Mouse (Mus musculus) liver, embryonic 13.5 days (tissue): ENCODE data around the gene Fmnl2. TPM values are rescaled to one million over a fixed set of nuclear protein-coding genes. Genes with fewer than 3 reads are reported as not detected.

ENCODE experiments used
- ATAC-seq: fragments of 200-750 bp; cut with Nextera tagmentation; 2 replicates; pipeline ENCODE4 v1.8.0; 2017; ENCODE audit warnings: low read depth, mild to moderate bottlenecking, moderate number of reproducible peaks, moderate library complexity
- DNase-seq: peaks from one replicate; pipeline ENCODE4 v3.0.0; 2022
- H3K27ac ChIP-seq: fragments of 300-500 bp; sonication (generic); 2 replicates; pipeline ENCODE4 v1.5.1; 2015; ENCODE audit warnings: moderate library complexity, mild to moderate bottlenecking, inconsistent platforms
- H3K27me3 ChIP-seq: fragments of 300-500 bp; sonication (generic); 2 replicates; pipeline ENCODE4 v1.6.1; 2015; ENCODE audit warnings: mild to moderate bottlenecking, inconsistent platforms
- H3K36me3 ChIP-seq: fragments of 300-500 bp; sonication (generic); 2 replicates; pipeline ENCODE4 v1.6.1; 2015; ENCODE audit warnings: mild to moderate bottlenecking, inconsistent platforms
- H3K4me1 ChIP-seq: fragments of 300-500 bp; sonication (generic); replicated peaks from 2 replicates; pipeline ENCODE4 v1.6.1; 2015; ENCODE audit warnings: inconsistent platforms
- H3K4me2 ChIP-seq: fragments of 300-500 bp; sonication (generic); 2 replicates; pipeline ENCODE4 v1.6.1; 2015; ENCODE audit warnings: inconsistent platforms, mild to moderate bottlenecking, moderate library complexity
- H3K4me3 ChIP-seq: fragments of 300-500 bp; sonication (generic); replicated peaks from 2 replicates; pipeline ENCODE4 v1.5.1; 2015; ENCODE audit warnings: mild to moderate bottlenecking, inconsistent platforms
- H3K9ac ChIP-seq: fragments of 300-500 bp; sonication (generic); 2 replicates; pipeline ENCODE4 v1.6.1; 2015; ENCODE audit warnings: mild to moderate bottlenecking, inconsistent platforms
- H3K9me3 ChIP-seq: fragments of 300-500 bp; sonication (generic); replicated peaks from 2 replicates; pipeline ENCODE4 v1.6.1; 2016; ENCODE audit warnings: inconsistent platforms
- WGBS: fragments of 180-500 bp; shearing (Covaris S2); methylation state at CpG from one replicate; pipeline ENCODE4 v1.1.7; 2015; ENCODE audit not compliant: insufficient replicate concordance; 5-methylcytosine and 5-hydroxymethylcytosine counted together
- polyA plus RNA-seq: library from polyadenylated mRNA; unstranded; fragments of >200 nt; fragmentation: Nextera tagmentation; extraction: Ambion mirVana; gene quantifications from 2 replicates; pipeline ENCODE4 v1.2.1, GENCODE M21; 2015

The Fmnl2 gene
- polyA plus RNA-seq, 1 experiment from 2014 or later: 0.46 TPM

DNA sequence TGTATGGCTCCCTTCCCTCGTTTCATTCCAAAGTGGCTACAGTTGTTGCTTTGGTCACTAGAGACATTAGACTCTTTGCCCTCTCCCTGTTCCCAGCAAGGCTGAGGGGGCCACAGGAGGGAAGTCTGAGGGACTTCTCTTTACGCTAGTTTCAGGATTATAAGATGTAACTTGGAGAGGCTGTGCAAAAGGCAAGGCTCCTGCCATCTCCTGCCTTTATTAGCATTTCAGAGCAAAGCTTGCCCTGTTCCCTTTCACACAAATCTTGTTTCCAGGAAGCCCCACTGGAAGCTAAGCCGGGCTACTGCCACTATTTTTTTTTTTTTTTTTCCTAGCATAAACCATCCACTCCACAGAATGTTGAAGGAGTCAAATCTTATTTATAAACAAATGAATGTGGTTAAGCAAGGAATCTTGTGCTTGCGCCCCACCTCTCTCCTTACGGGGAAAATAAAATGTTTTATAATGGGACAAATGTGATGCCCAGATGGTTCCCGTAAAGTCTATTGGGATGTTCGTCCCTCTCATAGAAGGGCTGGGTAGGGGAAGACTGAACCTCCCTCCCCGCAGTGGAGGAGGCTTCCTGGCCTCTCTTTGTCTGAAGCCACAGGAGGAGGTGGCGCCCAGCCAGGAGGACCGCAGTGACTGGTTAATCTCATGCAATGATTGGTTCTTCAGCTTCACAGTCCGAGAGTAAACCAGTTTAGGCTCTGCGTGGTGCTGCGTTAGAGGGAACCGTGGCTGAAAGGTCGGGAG lies 101.1 kb downstream of the Fmnl2 start:
- H3K36me3 ChIP-seq: no peaks in the 10 kb centered on the region
- H3K27ac ChIP-seq: no peak overlapping the region
- H3K4me1 ChIP-seq: peaks cover 6% of the 10 kb centered on the region
- no peaks in the 10 kb centered on the region for H3K27me3 ChIP-seq
- H3K4me3 ChIP-seq: no peak overlapping the region
- H3K4me2 ChIP-seq: no peak overlapping the region
- WGBS: 17% methylated on average over 15 of the region's 15 CpGs
- H3K9ac ChIP-seq: no peak overlapping the region
- ATAC-seq (no peak), DNase-seq (no peak)
- H3K9me3 ChIP-seq: no peaks in the 10 kb centered on the region

DNA sequence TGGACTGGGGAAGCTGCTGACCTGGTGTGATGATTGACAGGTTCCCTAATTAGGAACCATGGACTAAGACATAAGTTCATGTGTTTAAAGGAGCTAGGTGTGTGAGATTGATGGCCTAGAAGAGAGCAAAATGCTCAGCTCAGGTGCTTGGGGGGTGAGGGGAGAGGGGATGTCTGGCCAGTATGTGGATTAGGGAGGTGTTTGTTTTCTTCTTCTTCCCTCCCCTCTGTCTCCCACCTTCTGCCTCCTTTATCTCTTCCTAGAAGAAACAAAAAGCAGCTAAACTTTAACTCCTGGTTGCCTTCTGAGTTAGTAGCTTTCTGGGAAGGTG lies 101.6 kb downstream of the Fmnl2 start:
- ATAC-seq (no peak), DNase-seq (no peak)
- H3K27me3 ChIP-seq: no peaks in the 10 kb centered on the region
- H3K27ac ChIP-seq: no peak overlapping the region
- no peak overlapping the region for H3K9ac ChIP-seq
- H3K4me2 ChIP-seq: no peak overlapping the region
- no peaks in the 10 kb centered on the region for H3K36me3 ChIP-seq
- H3K4me1 ChIP-seq: peaks cover 6% of the 10 kb centered on the region
- no peak overlapping the region for H3K4me3 ChIP-seq
- no peaks in the 10 kb centered on the region for H3K9me3 ChIP-seq

- Histone ChIP-seq H3K4me3 (no peak overlapping the region), H3K36me3 (no peaks in the 10 kb centered on the region), H3K9ac (no peak overlapping the region), H3K4me2 (no peak overlapping the region), H3K9me3 (no peaks in the 10 kb centered on the region), H3K27me3 (no peaks in the 10 kb centered on the region), H3K27ac (no peak overlapping the region), H3K4me1 (peaks cover 6% of the 10 kb centered on the region)
- 25% methylated on average over 3 of the region's 3 CpGs for WGBS
- DNase-seq: no peak
- no peak for ATAC-seq
Measured at GRCm38 (mm10) chr2:52959982-52960381, 102.3 kb downstream of the Fmnl2 start.

GRCm38 (mm10) chr2:52960697-52961096 lies 103.0 kb downstream of the Fmnl2 start:
- Histone ChIP-seq H3K4me2 (no peak overlapping the region), H3K9ac (no peak overlapping the region), H3K36me3 (no peaks in the 10 kb centered on the region), H3K27me3 (no peaks in the 10 kb centered on the region), H3K27ac (no peak overlapping the region), H3K4me3 (no peak overlapping the region), H3K9me3 (no peaks in the 10 kb centered on the region), H3K4me1 (peaks cover 6% of the 10 kb centered on the region)
- DNase-seq: no peak
- WGBS: 18% methylated on average over 2 of the region's 2 CpGs
- no peak for ATAC-seq

GRCm38 (mm10) chr2:52963439-52963838 lies 105.8 kb downstream of the Fmnl2 start:
- no peak for DNase-seq
- no peaks in the 10 kb centered on the region for H3K36me3 ChIP-seq
- no peak overlapping the region for H3K27ac ChIP-seq
- ATAC-seq: no peak
- H3K9ac ChIP-seq: no peak overlapping the region
- H3K27me3 ChIP-seq: no peaks in the 10 kb centered on the region
- peaks cover 6% of the 10 kb centered on the region for H3K4me1 ChIP-seq
- WGBS: 41% methylated on average over 1 of the region's 1 CpGs
- no peaks in the 10 kb centered on the region for H3K9me3 ChIP-seq
- no peak overlapping the region for H3K4me3 ChIP-seq
- no peak overlapping the region for H3K4me2 ChIP-seq

DNA sequence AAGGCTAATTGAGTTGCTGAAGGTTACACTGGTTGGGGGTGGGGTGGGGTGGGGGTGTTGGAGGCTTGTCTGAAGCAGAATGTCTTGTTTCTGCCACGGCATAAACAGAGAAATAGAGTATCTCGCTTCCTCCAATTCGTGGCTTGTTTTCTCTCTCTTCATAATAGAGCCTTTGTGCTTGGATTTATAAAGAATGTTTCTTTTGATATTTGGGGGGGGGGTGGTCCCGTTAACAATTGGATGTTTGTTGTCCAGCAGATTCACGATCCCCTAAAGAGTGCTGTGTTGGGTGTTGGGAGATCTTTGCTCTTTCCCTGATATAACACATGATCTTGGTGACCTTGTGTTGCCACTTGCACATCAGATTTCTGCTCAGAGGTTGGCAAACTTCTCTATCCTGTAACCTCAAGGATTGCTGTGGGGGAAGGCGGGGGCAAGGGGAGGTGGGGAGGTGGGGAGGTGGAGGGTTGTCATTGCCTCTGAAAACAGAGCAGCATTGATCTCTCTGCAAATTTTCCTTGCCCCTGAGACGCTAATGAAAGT lies 106.8 kb downstream of the Fmnl2 start:
- H3K27ac ChIP-seq: no peak overlapping the region
- no peaks in the 10 kb centered on the region for H3K36me3 ChIP-seq
- WGBS: 57% methylated on average over 7 of the region's 7 CpGs
- H3K9ac ChIP-seq: no peak overlapping the region
- H3K4me1 ChIP-seq: no peaks in the 10 kb centered on the region; the same call in 1 of the 2 replicates
- H3K9me3 ChIP-seq: no peaks in the 10 kb centered on the region
- H3K27me3 ChIP-seq: no peaks in the 10 kb centered on the region
- H3K4me2 ChIP-seq: no peak overlapping the region
- ATAC-seq (no peak), DNase-seq (no peak)
- H3K4me3 ChIP-seq: no peak overlapping the region

- DNase-seq: no peak
- H3K4me1 ChIP-seq: no peaks in the 10 kb centered on the region
- H3K36me3 ChIP-seq: no peaks in the 10 kb centered on the region
- H3K9ac ChIP-seq: no peak overlapping the region
- no peak overlapping the region for H3K27ac ChIP-seq
- no peak overlapping the region for H3K4me2 ChIP-seq
- ATAC-seq: no peak
- H3K9me3 ChIP-seq: no peaks in the 10 kb centered on the region
- no peaks in the 10 kb centered on the region for H3K27me3 ChIP-seq
- H3K4me3 ChIP-seq: no peak overlapping the region
- 67% methylated on average over 5 of the region's 5 CpGs for WGBS
Measured at GRCm38 (mm10) chr2:52966227-52966626, 108.6 kb downstream of the Fmnl2 start.

DNA sequence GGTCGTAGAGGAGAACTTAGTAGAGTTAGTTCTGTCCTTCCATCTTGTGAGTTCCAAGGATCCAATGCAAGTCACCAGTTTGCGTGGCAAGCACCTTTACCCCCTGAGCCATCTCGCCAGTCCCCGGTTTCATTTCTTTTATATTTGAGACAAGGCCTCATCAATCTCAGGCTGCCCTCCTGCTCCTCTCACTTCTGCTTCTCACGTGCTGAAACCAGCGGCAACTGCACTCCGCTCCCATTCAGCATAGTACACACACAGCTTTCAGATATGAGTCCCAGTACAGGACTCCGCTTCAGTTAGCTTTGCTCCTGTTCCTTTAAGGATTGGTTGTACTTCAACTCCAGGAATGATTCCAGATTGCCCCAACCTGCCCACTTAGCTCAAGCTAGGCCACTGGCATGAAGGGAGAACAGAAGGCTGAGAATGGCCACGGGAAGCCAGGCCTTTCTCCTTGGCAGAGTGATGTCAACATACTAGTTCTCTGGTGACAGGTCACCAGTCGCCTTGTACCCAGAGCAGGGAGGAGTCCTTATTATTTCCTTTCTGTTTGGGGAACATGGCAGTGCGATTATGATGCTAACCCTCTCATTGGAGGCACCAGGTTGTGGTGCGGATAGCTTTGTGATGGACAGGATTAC lies 109.3 kb downstream of the Fmnl2 start:
- ATAC-seq (no peak), DNase-seq (no peak)
- no peaks in the 10 kb centered on the region for H3K27me3 ChIP-seq
- WGBS: 68% methylated on average over 12 of the region's 12 CpGs
- H3K9ac ChIP-seq: no peak overlapping the region
- no peak overlapping the region for H3K27ac ChIP-seq
- no peak overlapping the region for H3K4me2 ChIP-seq
- H3K9me3 ChIP-seq: no peaks in the 10 kb centered on the region
- no peak overlapping the region for H3K4me3 ChIP-seq
- no peaks in the 10 kb centered on the region for H3K4me1 ChIP-seq
- H3K36me3 ChIP-seq: no peaks in the 10 kb centered on the region

DNA sequence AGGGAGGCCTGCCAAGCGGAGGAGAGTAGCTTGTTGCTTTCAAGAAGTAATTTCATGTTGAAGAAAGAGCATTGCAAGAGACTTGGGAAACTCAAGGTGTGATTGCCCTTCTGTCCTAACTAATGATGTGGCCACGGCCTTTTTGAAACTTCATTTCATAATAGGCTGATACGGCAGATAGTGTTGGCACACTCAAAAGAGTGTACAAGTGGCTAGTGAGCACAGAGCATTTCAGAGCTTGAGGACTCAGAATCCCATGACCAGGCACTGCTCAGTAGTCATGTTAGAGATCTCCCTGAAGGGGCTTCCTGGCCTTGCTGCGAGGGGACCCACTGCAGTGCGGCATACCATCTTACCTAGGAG lies 109.8 kb downstream of the Fmnl2 start:
- Histone ChIP-seq H3K27ac (no peak overlapping the region), H3K4me1 (no peaks in the 10 kb centered on the region), H3K27me3 (no peaks in the 10 kb centered on the region), H3K9ac (no peak overlapping the region), H3K4me2 (no peak overlapping the region), H3K36me3 (no peaks in the 10 kb centered on the region), H3K9me3 (no peaks in the 10 kb centered on the region), H3K4me3 (no peak overlapping the region)
- DNase-seq: no peak
- ATAC-seq: no peak
- 74% methylated on average over 5 of the region's 5 CpGs for WGBS

GRCm38 (mm10) chr2:52968884-52969283 lies 111.2 kb downstream of the Fmnl2 start:
- H3K27ac ChIP-seq: no peak overlapping the region
- no peaks in the 10 kb centered on the region for H3K4me1 ChIP-seq
- H3K4me2 ChIP-seq: no peak overlapping the region
- no peaks in the 10 kb centered on the region for H3K9me3 ChIP-seq
- ATAC-seq (no peak), DNase-seq (no peak)
- H3K27me3 ChIP-seq: no peaks in the 10 kb centered on the region
- no peak overlapping the region for H3K9ac ChIP-seq
- no peaks in the 10 kb centered on the region for H3K36me3 ChIP-seq
- WGBS: 69% methylated on average over 2 of the region's 2 CpGs
- H3K4me3 ChIP-seq: no peak overlapping the region

DNA sequence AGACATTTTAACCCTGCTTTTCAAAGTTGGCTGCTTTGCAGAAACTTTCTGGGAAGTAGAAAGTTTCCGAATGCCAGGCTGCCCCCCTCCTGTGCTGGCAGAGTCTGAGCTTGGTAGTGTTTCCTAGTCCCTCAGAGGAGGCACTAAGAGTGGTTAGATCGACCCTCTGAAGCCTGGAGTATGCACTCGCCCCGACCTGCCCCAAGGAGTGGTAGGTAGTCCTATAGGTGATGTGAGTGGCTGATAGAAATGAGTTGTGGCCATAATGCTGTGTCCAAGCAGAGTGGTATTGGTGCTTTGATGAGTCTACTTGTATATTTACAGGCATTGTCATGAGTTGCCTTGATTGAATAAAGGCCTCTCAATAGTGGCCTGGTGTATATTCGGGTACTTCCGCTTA lies 116.4 kb downstream of the Fmnl2 start:
- 75% methylated on average over 6 of the region's 6 CpGs for WGBS
- Histone ChIP-seq H3K4me3 (no peak overlapping the region), H3K27ac (no peak overlapping the region), H3K9ac (no peak overlapping the region), H3K27me3 (no peaks in the 10 kb centered on the region), H3K9me3 (no peaks in the 10 kb centered on the region), H3K36me3 (no peaks in the 10 kb centered on the region), H3K4me2 (no peak overlapping the region), H3K4me1 (no peaks in the 10 kb centered on the region)
- ATAC-seq (no peak), DNase-seq (no peak)

DNA sequence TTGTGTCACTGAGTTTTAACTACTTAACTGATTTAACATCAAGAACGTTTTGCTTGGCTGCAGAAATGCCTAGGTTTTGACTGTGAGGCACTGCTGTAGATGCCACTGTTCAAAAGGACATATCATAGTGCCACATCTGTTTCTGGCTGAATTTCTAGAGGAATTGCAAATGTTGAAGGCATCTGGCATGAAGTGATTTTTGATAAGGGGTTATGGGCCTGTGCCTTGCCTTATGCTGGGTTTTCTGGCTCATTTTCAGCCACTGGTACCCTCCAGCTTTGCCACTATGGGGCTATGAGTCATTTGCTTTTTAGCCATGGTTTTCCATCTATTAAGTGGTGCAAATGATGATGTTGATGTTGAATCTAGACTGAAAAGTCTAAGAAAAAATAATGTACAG lies 117.1 kb downstream of the Fmnl2 start:
- H3K36me3 ChIP-seq: no peaks in the 10 kb centered on the region
- no peaks in the 10 kb centered on the region for H3K9me3 ChIP-seq
- no peaks in the 10 kb centered on the region for H3K4me1 ChIP-seq
- no peak overlapping the region for H3K27ac ChIP-seq
- H3K4me3 ChIP-seq: no peak overlapping the region
- no peak overlapping the region for H3K9ac ChIP-seq
- no peaks in the 10 kb centered on the region for H3K27me3 ChIP-seq
- ATAC-seq: no peak
- no peak for DNase-seq
- 25% methylated on average over 1 of the region's 1 CpGs for WGBS
- no peak overlapping the region for H3K4me2 ChIP-seq
